Mouse (Mus musculus) cerebellum, postnatal 10 days (tissue): ENCODE data around the gene Olfr1457.

Experiments
- DNase-seq, 2 experiments: peaks; one replicate each; pipeline ENCODE4 v3.0.0; 2021; ENCODE audit warnings: mixed read lengths in 2 of 2

Gene Olfr1457

GRCm38 (mm10) chr19:13097791-13098190 lies at the start of gene Olfr1457:
TSS of gene Olfr1457 (minus strand) at chr19:13097891.
- no peak for DNase-seq

- no peak for DNase-seq
Observed at GRCm38 (mm10) chr19:13106675-13107074, 9.0 kb upstream of the Olfr1457 start, which contains the start of gene Olfr1458. TSS of gene Olfr1458 (minus strand) at chr19:13106775.

DNA sequence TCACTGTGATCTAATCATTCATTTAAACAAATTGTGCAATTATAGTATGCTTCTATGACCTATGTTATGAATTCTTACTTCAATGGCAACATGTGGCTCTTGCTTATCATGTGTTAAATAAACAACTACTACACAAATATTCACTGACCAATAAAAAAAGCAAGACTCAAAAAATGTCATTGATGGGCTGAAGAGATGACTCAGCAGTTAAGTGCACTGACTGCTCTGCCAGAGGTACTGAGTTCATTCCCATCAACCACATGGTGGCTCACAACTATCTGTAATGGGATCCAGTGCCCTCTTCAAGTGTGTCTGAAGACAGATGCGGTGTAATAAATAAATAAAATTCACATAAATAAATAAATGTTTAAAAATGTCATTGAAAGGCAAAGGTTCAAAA lies 3.8 kb downstream of the Olfr1457 start:
- no peak for DNase-seq

GRCm38 (mm10) chr19:13060310-13060709 lies 37.4 kb downstream of the Olfr1457 start, which contains the start of gene Olfr1454:
TSS of gene Olfr1454 (plus strand) at chr19:13060610.
- no peak for DNase-seq
